Mouse (Mus musculus) kidney, postnatal 14 days (tissue): Measurements from ENCODE around the gene Mrps7.

Source experiments
- DNase-seq: peaks from one replicate; pipeline ENCODE4 v3.0.0; 2022; ENCODE audit warnings: mixed read lengths

Mrps7 gene

DNA sequence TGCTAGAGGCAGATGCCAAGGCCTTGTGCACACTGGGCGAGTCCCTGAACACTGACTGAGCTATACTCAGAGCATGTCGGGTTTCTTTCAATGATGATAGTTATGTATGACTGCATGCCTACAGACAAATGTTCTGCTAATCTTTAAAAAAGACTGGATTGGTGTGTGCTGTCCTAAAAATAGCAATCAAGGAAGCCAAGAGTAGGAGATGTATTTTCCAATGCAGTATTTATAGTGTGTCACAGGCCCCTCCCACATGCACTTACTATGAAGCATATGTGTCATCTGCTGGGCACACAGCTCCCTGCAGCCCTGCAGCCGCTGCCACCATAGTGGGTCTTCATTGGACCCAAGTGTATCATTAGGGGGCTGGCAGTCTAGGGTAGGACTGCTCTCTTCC, 49.5 kb downstream of the Mrps7 start:
- DNase-seq, result no peak

GRCm38 (mm10) chr11:115654128-115654527, 50.4 kb downstream of the Mrps7 start:
- no peak for DNase-seq
